Mouse (Mus musculus): ENCODE measurements around the gene Gnaq.

DNA sequence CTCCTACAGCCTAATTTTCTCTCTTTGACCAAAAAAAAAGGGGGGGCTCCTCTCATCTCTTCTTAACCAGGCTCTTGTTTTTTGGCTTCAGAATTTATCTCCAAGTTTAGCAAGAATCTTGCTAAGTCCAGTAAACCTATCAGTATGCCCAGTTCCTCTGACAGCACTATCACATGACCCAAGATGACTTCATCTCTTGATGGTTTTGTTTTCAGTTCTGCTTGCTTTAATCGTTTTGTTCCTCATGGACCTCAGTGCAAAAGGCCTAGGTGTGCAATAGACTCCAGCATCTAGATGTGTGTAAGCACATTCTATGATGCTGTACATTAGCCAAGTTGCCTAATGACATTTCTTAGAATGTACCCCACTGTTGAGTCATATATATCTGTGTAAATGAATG lies 275.1 kb downstream of the Gnaq start:
- TF ChIP-seq CTCF (IDR thresholded peaks at IDR 0.05; ENCODE audit: borderline replicate concordance, insufficient read depth, low read length) (no peak), POLR2A (IDR thresholded peaks at IDR 0.05; ENCODE audit: low read depth, low read length) (no peak)

Data from embryonic fibroblast, embryonic 13.5 days (primary cell).